Mouse (Mus musculus) R1 (cell line): ENCODE data around the gene Akap6.

Source experiments
- DNase-seq: peaks from one replicate; pipeline ENCODE4 v3.0.0-alpha.2; 2018; ENCODE audit warnings: low read depth, low spot score

Akap6 gene

GRCm38 (mm10) chr12:53029910-53030309 lies 330.7 kb downstream of the Akap6 start:
- no peak for DNase-seq

DNA sequence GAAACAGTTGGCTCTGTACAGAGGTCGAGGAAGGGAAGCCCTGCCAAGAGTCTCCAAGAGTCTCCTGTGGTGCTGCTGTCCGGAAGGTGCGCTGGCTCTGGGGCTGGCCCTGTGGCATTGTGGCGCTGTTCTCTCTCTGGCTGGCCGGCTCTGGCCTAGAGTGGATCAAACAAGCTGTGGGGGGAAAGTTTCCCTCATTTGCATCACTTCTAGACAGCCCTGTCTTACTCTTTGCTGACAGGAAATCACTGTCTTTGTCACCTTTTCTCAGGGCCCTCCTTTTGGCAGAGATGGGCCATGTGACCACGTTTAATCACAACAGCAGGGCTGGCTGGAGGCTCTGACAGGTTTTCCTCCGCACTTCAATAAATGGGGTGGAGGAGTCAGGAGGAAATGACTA lies 333.6 kb downstream of the Akap6 start:
- DNase-seq: peak; percentile 64

- DNase-seq: peak; percentile 13
These were observed 334.3 kb downstream of the Akap6 start for GRCm38 (mm10) chr12:53033404-53033913.

GRCm38 (mm10) chr12:53040634-53041033 lies 341.5 kb downstream of the Akap6 start:
- no peak for DNase-seq

DNA sequence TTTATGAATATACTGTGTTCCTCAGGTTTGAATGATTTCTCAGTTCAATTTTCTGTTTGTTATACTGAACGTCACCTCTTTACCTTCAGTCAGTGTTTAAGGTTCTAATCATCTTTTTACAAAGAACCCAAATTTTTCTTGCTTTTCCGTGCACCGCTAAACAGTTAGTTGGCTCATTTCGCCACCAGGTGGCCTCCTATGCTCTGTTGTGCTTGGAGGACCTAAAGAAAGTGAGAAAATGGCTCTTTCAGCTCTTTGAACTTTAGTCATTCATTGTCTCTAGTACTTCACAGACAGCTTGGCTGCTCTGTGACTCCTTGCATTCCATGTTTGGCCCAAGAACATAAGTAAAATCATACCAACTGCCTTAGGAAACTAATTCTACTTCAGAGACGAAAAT lies 343.6 kb downstream of the Akap6 start:
- peak; percentile 58 for DNase-seq

- no peak for DNase-seq
These were observed 358.4 kb downstream of the Akap6 start for GRCm38 (mm10) chr12:53057606-53058005.

GRCm38 (mm10) chr12:53060903-53061302 lies 361.7 kb downstream of the Akap6 start:
- DNase-seq: no peak

GRCm38 (mm10) chr12:53061466-53062124 lies 362.4 kb downstream of the Akap6 start:
- peak; percentile 41 for DNase-seq

GRCm38 (mm10) chr12:53063003-53063402 lies 363.8 kb downstream of the Akap6 start:
- peak; percentile 68 for DNase-seq

GRCm38 (mm10) chr12:53064241-53064760 lies 365.1 kb downstream of the Akap6 start:
- DNase-seq: no peak

DNA sequence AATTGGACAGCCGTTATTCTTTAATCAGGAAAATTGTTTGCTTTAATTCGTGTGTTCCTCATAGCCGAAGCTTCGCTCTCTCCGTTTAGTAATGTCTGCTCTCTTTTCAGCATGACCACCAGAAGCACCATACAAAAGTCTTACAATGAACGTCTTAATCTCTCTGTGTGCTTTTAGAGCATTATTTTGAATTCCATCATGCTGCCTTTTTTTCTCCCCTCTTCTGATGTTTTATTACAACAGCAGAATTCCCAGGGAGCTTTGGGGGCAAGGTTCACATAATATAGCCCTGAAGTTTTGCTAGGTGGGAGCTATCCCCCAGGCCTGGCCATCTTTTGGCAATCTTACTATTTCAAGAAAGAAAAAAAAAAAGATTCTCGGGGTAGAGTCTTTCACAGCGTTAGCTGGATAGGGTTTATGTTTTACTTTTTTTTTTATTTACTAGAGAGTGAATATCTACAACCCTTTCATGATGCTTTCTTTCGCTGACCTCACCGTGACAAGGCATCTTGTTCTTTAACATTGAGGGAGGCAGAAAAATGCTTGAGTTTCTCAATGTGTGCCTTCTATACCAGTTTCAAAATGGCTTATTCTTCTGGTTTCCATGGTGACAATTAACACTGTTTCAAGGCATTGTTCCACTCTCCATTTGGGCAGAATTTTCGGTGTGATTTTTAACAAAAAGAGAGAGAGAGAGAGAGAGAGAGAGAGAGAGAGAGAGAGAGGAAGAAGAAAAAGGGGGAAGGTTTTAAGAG lies 366.0 kb downstream of the Akap6 start:
- no peak for DNase-seq

DNA sequence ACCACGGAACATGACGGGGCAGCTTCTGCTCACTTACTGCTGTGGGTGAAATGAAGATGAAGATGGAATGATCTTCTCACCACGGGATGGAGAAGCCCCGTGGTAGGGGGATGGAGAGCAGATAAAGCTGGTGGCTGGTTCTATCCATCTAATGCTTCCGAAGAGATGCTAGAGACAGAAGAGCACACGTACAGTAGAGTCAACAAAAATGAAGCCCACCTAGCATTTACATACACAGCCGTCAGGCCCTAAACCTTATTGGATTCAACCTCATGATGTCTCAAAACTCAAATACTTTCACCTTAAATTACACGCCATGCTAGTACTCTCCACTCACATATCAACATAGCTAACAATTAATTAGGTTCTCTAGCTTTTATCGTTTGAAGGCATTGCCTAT lies 367.1 kb downstream of the Akap6 start:
- no peak for DNase-seq

GRCm38 (mm10) chr12:53070907-53071306 lies 371.7 kb downstream of the Akap6 start:
- DNase-seq: no peak

GRCm38 (mm10) chr12:53076595-53077400 lies 377.6 kb downstream of the Akap6 start:
- no peak for DNase-seq

GRCm38 (mm10) chr12:53085789-53086188 lies 386.6 kb downstream of the Akap6 start:
- DNase-seq: no peak

DNA sequence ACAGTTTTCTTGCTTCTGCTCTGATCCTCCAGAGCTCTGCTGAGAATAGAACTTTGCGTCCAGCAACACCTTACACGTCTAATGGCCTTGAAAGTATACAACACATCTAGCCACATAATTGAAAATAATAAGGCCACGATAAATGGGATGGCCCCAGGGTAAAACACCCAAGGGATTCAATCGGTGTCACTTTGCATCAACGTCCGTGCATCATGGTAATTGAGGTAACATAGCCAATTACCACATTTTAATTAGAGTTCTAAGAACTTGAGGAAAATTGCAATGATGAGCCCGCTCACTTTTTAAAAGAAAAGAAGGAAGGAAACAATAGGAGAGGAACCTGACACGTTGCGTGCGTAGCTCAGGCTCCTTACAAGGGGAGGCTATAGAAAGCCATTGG lies 413.1 kb downstream of the Akap6 start:
- DNase-seq: no peak

DNA sequence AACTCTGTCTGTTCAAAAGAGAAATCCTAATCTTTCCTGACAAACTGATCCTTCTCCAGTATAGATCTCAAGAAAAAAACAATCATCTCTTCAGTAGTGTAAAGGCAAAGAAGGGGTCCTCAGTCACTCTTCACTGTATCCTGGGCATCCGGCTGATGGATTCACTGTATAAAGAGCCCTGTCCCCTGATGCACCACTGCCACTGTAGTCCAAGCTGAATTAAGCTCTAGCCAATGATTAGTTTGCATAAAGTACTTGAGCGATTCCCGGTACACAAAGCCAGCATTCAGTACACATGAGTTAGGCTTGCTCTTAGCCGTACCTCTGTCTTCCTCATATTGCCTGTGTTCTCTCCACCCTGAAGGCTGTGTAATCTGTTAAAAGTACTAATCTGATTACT lies 420.2 kb downstream of the Akap6 start:
- DNase-seq: peak; percentile 13

DNA sequence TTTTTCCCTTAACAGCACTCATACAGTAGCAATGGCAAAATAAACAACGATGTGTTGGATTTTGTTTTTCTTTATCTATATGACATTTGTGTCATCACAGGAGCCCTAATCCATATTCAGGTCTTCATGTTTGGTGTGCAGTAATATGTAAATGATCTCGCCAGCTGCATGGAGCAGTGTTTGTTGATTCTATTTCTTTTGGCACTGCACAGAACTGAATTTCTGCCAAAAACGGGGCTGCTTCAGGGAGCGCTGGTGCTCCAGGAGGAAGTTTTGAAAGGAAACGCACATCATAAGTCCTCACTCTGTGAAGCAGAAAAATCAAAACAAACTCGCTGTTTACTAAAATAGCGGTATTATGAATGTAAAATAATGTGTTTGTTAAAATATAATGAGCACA lies 424.9 kb downstream of the Akap6 start:
- DNase-seq: no peak

DNA sequence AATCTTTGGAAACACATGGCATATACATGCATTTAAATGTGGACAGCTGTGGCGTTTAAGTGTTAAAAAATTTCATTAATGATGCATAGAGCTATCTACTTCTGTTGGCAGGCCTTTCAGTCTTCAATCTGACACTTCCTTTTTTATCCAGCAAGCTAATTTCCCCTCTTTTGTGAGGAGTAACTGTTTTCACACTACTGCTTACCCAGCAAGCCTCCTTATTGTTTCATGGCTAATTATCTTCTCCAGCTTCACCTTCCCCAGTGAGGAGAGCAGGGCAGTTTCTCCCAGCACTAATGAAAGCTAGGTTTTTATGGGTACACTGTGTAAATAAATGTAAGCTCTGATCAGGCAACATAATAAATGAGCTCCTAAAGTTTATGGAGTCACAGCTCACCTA lies 425.5 kb downstream of the Akap6 start:
- DNase-seq: no peak

DNA sequence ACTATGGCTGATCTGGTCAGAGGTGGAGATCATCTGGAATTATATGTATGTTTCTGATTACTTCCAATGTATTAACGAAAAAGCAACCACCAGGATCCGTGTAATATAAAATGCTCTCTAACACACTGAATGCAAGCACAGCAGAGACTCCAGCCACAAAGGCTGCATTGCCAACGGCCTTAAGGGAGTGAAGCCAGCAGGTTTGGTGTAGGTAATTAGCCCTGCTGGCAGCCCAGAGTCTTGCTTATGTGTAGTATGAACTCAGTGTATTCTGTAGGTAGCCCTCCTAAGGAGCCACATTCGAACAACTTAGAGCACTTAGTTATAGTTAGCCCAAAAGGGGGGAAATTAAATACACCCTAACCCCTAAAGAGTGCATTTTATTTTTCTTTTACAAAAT lies 426.1 kb downstream of the Akap6 start:
- no peak for DNase-seq

DNA sequence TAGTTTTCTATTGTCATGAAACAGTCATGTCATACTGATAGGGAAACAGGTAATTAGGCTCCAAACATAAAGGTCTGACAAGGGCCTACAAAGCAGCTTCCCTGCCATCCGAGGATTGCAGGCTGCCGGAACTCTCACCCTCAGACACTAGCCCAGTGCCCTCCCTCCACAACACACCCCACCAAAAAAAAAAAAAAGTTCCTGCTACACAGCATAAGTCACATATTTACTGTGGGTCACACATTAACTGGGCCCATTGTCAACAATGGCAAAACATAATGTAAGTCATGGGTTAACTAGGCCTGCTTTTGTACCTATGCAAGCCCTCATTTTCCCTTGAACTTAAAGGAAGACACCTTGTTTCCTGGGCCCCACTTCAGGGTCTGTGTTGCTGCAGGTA lies 435.0 kb downstream of the Akap6 start:
- no peak for DNase-seq

GRCm38 (mm10) chr12:53137331-53137730 lies 438.1 kb downstream of the Akap6 start:
- no peak for DNase-seq
